Mouse (Mus musculus): Measurements from ENCODE around the gene Gm10282.

The Gm10282 gene

GRCm38 (mm10) chr8:72261872-72262271, 43.2 kb downstream of the Gm10282 start:
- peak; percentile 50 for DNase-seq (ENCODE audit: low read depth, low spot score)

GRCm38 (mm10) chr8:72261431-72261830, 43.6 kb downstream of the Gm10282 start:
- DNase-seq (ENCODE audit: low read depth, low spot score), result no peak

GRCm38 (mm10) chr8:72261019-72261418, 44.0 kb downstream of the Gm10282 start:
- peak; percentile 78 for DNase-seq (ENCODE audit: low read depth, low spot score)

GRCm38 (mm10) chr8:72260585-72260984, 44.5 kb downstream of the Gm10282 start:
- no peak for DNase-seq (ENCODE audit: low read depth, low spot score)

GRCm38 (mm10) chr8:72259862-72260261, 45.2 kb downstream of the Gm10282 start:
- DNase-seq (ENCODE audit: low read depth, low spot score), result no peak

GRCm38 (mm10) chr8:72257902-72258238, 47.2 kb downstream of the Gm10282 start:
- no peak for DNase-seq (ENCODE audit: low read depth, low spot score)

- peak; percentile 70 for DNase-seq (ENCODE audit: low read depth, low spot score)
Observed at GRCm38 (mm10) chr8:72257171-72257901, 47.7 kb downstream of the Gm10282 start.

Data from ZHBTc4 (cell line).